Mouse (Mus musculus): ENCODE measurements around the gene Tbc1d30. TPM values are rescaled to one million over a fixed set of nuclear protein-coding genes. Genes with fewer than 3 reads are reported as not detected.
A peak's percentile ranks its signal among the peaks of the same experiment; 100 is the strongest.
"Not testable (repeated sequence)": the region's sequence is repeated elsewhere in the genome, so short reads cannot be mapped to it uniquely, and the experiment has no call there.

Tbc1d30 gene
- polyA plus RNA-seq, 1 experiment from 2014 or later: 1.3 TPM

DNA sequence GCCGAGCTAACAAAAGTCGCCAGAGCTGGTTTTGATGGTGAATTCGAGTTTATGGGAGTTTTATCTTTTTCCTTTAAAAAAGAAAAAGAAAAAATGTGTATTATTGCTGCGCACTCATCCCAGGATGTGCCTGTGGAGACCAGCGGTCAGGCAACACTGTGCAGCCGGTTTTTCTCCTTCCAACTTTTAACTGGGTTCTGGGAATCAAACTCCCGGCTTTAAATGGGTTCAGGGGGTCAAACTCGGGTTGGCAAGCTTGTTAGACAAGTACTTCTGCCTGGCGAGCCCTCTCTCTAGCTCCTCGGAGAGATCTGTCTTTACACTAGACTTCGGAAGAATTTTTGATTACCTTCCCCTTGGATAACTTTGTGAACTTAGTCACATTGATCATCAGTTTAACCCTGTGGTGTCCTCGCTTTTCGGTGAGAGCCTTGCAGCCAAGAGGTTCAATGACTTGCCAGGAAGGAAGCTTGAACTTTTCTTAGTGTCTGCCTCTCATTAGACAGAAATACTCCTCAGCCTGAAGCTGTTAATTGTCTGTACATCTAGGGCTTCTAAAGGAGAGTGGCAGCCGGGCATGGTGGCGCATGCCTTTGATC lies 713 bp upstream of the Tbc1d30 start:
- H3K27ac ChIP-seq: no peak overlapping the region
- H3K9me3 ChIP-seq: no peaks in the 10 kb centered on the region
- peak; percentile 69 for DNase-seq (ENCODE audit: low spot score)
- 38% methylated on average over 15 of the region's 15 CpGs for WGBS
- peaks cover 30% of the 10 kb centered on the region for H3K27me3 ChIP-seq (ENCODE audit: insufficient read depth, poor library complexity, severe bottlenecking)
- peak overlapping the region; percentile 79 for H3K4me3 ChIP-seq
- H3K4me1 ChIP-seq: peaks cover 25% of the 10 kb centered on the region
- no peaks in the 10 kb centered on the region for H3K36me3 ChIP-seq

DNA sequence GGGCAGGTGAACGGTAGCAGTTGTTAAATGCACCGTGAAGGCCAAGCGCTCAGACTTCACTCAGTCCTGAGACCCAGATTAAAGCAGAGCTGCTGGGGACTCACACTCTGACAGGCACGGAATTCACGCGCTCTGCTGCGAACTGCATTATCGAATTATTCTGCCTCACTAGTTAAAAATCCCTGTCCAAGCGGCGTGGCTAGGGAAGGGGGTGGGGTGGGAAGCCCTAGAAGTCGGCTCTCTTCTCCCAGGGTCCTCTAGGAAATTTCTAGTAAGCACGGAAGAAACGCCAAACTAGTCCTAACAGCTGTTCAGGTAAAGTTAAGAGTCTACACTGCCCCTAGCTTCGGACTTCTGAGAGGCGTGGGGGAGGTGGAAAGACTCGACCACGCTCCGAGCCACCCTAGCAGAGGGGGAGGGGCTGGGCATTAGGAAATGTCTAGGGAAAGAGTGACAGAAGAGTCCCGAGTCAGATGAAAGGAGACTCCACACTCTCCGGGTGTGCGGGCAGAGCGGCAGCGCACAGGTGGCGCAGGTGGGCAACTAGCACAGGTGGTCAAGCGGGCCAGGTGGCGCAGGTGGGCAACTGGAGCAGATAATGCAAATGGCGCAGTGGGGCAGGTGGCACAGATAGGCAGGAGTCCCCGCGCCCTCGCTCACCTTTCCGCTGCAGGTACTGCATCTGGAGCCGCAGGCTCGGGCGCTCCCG lies 567 bp downstream of the Tbc1d30 start:
- Histone ChIP-seq H3K4me3 (peak overlapping the region; percentile 79), H3K36me3 (no peaks in the 10 kb centered on the region), H3K27me3 (ENCODE audit: insufficient read depth, poor library complexity, severe bottlenecking) (peaks cover 30% of the 10 kb centered on the region), H3K4me1 (peaks cover 25% of the 10 kb centered on the region), H3K9me3 (no peaks in the 10 kb centered on the region), H3K27ac (peak overlapping the region; percentile 81)
- 3% methylated on average over 35 of the region's 35 CpGs for WGBS
- peak; percentile 76 for DNase-seq (ENCODE audit: low spot score)

DNA sequence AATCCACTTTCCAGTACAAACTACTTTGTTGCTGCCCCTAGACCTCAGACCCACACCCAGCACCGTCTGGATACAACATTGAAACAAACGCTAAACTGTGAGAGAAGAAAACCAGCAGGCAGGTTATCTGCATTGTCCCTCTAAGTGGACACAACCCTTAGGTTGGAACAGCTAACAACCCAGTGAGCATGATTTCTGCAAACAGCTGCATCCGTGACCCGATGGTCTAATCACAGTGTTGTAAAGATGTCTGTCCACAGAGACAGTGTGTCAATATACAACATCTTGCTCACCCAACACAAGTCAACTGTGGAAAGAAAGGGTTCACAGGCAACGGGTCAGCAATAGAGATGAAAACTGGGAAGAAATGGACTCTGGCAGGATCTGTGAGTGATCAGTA lies 1.8 kb downstream of the Tbc1d30 start:
- no peaks in the 10 kb centered on the region for H3K36me3 ChIP-seq
- no peaks in the 10 kb centered on the region for H3K9me3 ChIP-seq
- peaks cover 25% of the 10 kb centered on the region for H3K4me1 ChIP-seq
- WGBS: 27% methylated on average over 5 of the region's 5 CpGs
- H3K4me3 ChIP-seq: peak overlapping the region; percentile 5; the same call in 1 of the 2 replicates
- H3K27me3 ChIP-seq (ENCODE audit: insufficient read depth, poor library complexity, severe bottlenecking): peaks cover 30% of the 10 kb centered on the region
- H3K27ac ChIP-seq: peak overlapping the region; percentile 33; the same call in 1 of the 2 replicates
- DNase-seq (ENCODE audit: low spot score): peak; percentile 74

DNA sequence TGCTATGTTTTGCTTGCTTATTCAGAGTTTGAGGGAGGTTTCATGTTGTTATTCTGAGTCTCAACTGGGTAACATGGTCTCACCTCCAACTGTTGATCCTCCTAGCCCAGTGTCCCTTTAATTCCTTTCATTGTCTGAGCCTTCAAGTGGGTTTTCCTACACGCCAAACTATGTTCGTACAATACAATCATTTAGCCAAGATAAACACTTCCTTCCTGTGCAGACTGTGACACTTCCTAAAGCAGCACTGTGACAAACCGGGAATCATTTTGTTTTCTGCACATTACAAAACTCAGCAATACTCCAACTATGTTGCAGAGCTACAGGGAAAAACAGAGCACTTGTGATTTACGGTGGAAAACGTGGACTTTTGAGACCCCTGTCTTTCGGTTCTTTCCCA lies 7.2 kb downstream of the Tbc1d30 start:
- Histone ChIP-seq H3K4me3 (no peak overlapping the region), H3K27ac (no peak overlapping the region), H3K36me3 (no peaks in the 10 kb centered on the region), H3K9me3 (no peaks in the 10 kb centered on the region), H3K4me1 (peaks cover 11% of the 10 kb centered on the region), H3K27me3 (ENCODE audit: insufficient read depth, poor library complexity, severe bottlenecking) (peaks cover 6% of the 10 kb centered on the region; the same call in 1 of the 2 replicates)
- 53% methylated on average over 6 of the region's 6 CpGs for WGBS
- no peak for DNase-seq (ENCODE audit: low spot score)

DNA sequence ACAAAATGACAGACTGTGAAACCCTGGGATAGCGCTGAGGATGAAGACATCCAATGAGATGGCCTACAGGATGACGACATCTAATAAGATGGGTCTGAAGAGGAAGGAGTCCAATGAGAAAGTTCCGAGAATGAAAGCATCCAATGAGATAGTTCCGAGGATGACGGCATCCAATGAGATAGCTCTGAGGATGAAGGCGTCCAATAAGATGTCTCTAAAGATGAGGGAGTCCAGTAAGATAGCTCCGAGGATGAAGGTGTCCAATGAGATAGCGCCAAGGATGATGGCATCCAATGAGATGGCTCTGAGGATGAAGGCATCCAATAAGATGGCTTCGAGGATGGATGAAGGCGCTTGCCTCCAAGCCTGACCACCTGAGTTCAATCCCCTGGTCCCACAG lies 8.8 kb downstream of the Tbc1d30 start:
- Histone ChIP-seq H3K36me3 (no peaks in the 10 kb centered on the region), H3K4me3 (no peak overlapping the region), H3K27me3 (ENCODE audit: insufficient read depth, poor library complexity, severe bottlenecking) (peaks cover 4% of the 10 kb centered on the region; the same call in 1 of the 2 replicates), H3K9me3 (no peaks in the 10 kb centered on the region), H3K4me1 (peaks cover 9% of the 10 kb centered on the region), H3K27ac (no peak overlapping the region)
- no peak for DNase-seq (ENCODE audit: low spot score)
- 92% methylated on average over 10 of the region's 10 CpGs for WGBS

DNA sequence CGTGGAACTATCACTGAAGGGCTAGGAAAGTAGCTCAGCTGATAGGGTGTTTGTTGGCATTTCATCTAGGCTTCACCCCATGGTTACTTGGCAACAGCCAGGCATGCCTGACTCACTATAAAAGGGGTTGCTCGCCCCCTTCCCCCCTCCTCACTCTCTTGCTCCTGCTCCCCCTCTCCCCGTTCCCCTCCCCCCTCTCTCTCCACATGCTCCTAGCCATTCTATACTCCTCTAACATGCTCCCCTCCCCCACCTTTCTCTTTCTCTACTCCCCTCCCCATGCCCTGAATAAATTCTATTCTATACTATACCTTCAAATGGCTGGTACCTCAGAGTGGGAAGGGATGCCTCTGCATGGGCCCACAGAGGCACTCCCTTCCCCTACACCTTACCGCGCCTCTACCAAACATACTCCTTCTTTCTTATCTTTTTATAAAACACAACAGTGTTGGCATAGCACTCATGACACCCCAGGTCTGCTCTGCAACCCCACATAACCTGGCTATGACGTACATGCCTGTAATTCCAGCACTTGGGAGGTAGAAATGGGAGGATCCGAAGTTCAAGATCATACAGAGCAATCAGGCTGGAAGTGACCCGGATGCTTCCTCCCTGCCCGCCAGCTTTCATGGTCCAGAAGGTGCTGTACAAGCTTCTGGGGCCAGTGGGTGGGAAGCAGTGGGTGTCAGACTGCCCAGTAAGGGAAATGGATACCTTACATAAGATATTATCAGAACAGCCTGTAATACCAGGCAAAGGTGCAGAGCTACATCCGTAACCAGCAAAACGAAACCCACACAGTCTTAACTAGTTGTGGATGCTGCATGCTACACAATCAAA lies 10.1 kb downstream of the Tbc1d30 start:
- no peak overlapping the region for H3K27ac ChIP-seq
- DNase-seq (ENCODE audit: low spot score): peak; percentile 30
- WGBS: 65% methylated on average over 11 of the region's 11 CpGs
- no peaks in the 10 kb centered on the region; the same call in 1 of the 2 replicates for H3K27me3 ChIP-seq (ENCODE audit: insufficient read depth, poor library complexity, severe bottlenecking)
- no peaks in the 10 kb centered on the region for H3K9me3 ChIP-seq
- no peaks in the 10 kb centered on the region for H3K36me3 ChIP-seq
- H3K4me1 ChIP-seq: peaks cover 9% of the 10 kb centered on the region
- H3K4me3 ChIP-seq: no peak overlapping the region

DNA sequence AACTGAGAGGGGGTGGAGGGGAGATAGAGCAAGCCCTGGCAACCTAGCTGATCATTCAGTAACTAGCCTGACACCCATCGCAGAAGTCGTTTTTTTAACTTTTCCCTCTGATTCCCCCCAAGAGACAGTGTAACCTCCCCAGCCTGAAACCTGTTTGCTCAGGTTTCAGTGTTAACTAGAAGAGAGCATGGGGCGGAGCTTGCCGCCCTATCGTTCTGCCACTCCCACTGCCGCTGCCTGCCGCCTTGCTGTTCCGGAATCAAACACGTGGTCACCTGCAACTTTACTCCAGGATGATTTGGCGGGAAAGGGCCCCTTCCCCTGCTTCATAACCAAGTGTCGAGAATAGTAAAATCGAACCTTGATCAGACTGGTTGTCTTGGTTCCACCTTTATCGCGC lies 14.5 kb downstream of the Tbc1d30 start:
- not testable (repeated sequence) for DNase-seq (ENCODE audit: low spot score); H3K27ac ChIP-seq; H3K4me3 ChIP-seq; H3K4me1 ChIP-seq; H3K9me3 ChIP-seq; H3K27me3 ChIP-seq (ENCODE audit: insufficient read depth, poor library complexity, severe bottlenecking); H3K36me3 ChIP-seq
- 54% methylated on average over 14 of the region's 14 CpGs for WGBS

DNA sequence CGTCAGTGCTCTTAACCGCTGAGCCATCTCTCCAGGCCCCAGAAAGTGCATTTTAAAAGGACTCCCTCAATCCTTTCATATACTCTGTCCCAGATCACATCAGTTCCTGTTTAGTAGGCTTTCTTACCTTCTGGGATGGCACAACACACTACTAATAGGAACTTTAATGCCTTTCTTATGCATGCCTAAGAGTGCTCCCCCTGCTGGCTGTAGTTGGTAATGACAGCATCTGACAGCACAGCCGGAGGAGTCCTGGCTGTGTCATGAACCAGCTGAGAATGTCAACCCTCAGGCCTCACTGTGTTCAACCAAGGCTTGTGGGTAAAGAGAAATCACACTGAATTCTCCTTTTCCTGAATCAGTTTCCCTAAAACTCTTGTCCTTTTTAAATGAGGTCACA lies 16.5 kb downstream of the Tbc1d30 start:
- no peak overlapping the region for H3K27ac ChIP-seq
- DNase-seq (ENCODE audit: low spot score): no peak
- no peaks in the 10 kb centered on the region for H3K4me1 ChIP-seq
- H3K36me3 ChIP-seq: no peaks in the 10 kb centered on the region
- WGBS: 72% methylated on average over 3 of the region's 3 CpGs
- no peaks in the 10 kb centered on the region for H3K27me3 ChIP-seq (ENCODE audit: insufficient read depth, poor library complexity, severe bottlenecking)
- no peak overlapping the region for H3K4me3 ChIP-seq
- H3K9me3 ChIP-seq: no peaks in the 10 kb centered on the region

DNA sequence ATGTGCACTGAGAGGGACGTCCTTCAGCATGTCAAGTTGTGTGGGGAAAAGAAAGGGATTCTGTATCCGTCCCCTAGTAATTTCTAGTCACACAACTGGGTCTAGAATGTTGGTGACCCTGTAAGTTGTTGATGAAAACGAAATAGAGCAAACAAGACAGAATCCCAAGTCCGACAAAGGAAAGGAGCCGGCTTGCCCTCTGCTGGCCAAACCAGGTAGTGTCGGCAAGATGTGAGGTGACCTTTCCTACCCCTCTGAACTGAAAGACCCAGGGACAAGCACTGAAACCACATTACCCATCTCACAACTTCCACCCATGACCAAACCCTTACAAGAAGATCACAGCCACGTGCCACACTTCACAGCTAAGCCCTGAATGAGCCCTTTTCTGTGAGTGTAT lies 20.1 kb downstream of the Tbc1d30 start:
- DNase-seq (ENCODE audit: low spot score): no peak
- no peak overlapping the region for H3K4me3 ChIP-seq
- no peaks in the 10 kb centered on the region for H3K9me3 ChIP-seq
- no peaks in the 10 kb centered on the region for H3K36me3 ChIP-seq
- no peak overlapping the region for H3K27ac ChIP-seq
- no peaks in the 10 kb centered on the region for H3K27me3 ChIP-seq (ENCODE audit: insufficient read depth, poor library complexity, severe bottlenecking)
- no peaks in the 10 kb centered on the region for H3K4me1 ChIP-seq
- 13% methylated on average over 7 of the region's 7 CpGs for WGBS

DNA sequence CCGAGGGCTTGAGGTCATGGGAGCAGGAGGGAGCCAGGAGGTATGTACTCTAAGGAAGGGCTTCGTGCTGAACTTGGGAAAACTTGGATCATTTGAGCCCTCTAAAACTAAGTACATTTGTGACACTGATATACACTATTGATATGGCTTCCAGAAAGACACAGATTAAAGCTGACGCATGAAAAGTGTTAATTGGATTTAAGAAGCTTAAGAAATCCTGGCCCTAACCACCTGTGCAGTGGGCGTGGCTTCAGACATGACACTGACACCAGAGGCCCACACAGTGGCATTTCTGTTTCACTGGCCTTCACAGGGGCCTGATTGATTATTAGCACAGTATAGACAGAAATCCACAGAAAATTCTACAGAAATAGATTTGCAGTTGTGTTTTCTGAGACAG lies 21.5 kb downstream of the Tbc1d30 start:
- Histone ChIP-seq H3K36me3 (no peaks in the 10 kb centered on the region), H3K27me3 (ENCODE audit: insufficient read depth, poor library complexity, severe bottlenecking) (no peaks in the 10 kb centered on the region), H3K4me1 (no peaks in the 10 kb centered on the region), H3K4me3 (no peak overlapping the region), H3K9me3 (no peaks in the 10 kb centered on the region), H3K27ac (no peak overlapping the region)
- 76% methylated on average over 4 of the region's 4 CpGs for WGBS
- no peak for DNase-seq (ENCODE audit: low spot score)

DNA sequence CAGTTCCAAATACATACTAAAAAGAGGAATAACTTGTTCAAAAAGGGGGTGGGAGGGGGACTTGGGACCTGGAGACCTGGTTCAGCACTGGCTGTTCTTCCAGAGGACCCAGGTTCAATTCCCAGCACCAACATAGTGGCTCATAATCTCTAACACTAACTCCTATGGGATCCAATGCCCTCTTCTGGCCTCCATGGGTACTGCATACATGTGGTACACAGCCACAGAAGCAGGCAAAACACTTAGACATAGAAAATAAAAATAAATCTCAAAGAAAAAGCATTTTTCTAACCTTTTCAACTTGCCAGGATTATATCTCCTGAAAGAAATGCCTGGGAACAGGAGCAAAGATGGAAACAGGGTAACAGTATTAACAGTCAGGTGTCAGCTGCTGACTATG lies 24.9 kb downstream of the Tbc1d30 start:
- DNase-seq (ENCODE audit: low spot score): no peak

DNA sequence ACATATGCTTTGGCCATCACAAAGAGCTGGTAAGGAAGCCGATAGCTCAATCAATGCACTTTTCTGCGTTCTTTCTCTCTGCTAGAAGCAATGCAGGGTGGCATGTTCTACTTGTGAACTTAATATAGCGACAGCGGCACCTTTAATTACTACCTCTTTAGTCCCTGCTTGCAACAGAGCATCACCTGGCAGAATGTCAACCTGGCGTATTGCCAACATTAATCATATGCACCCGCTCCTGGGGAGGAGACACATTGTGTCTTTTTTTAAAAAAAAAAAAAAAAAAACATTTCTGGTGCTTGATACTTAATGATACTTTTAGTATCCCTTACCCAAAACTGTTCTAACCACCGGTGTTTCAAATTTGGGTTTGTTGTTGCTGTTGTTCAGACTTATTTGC lies 27.6 kb downstream of the Tbc1d30 start:
- no peak for DNase-seq (ENCODE audit: low spot score)
- no peak overlapping the region for H3K4me3 ChIP-seq
- WGBS: 85% methylated on average over 7 of the region's 7 CpGs
- H3K4me1 ChIP-seq: no peaks in the 10 kb centered on the region
- H3K27ac ChIP-seq: no peak overlapping the region
- no peaks in the 10 kb centered on the region for H3K36me3 ChIP-seq
- no peaks in the 10 kb centered on the region for H3K9me3 ChIP-seq
- no peaks in the 10 kb centered on the region for H3K27me3 ChIP-seq (ENCODE audit: insufficient read depth, poor library complexity, severe bottlenecking)

More for the DNA sequence above, 24.9 kb downstream of the Tbc1d30 start:
- Histone ChIP-seq H3K27me3 (ENCODE audit: insufficient read depth, poor library complexity, severe bottlenecking) (no peaks in the 10 kb centered on the region), H3K4me3 (no peak overlapping the region), H3K27ac (no peak overlapping the region), H3K36me3 (no peaks in the 10 kb centered on the region), H3K4me1 (no peaks in the 10 kb centered on the region), H3K9me3 (no peaks in the 10 kb centered on the region)

DNA sequence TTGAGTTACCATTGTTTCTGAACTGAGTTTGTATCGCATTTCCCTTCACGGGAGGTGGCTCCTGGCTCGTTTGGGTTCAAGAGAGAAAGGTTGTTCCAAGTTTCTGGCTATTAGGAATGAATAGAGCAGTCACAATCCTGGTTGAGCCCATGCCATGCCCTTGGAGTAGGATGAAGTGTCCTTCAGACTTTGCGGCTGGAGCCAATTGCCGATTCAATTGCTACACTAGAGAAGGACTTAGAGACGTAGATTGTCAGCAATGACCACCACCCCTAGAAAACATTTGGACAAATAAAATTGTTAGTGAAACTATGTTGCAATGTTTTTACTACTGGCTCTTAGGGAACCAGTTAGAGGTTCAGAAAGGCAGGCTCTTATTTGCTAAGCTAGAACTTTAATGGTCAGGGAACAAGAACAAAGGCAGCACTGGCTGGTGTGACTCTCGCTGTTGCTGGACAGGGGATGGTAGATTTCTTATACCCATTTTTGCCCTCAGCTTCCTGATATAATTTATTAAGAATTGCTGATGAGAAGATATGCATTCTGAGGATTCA lies 32.6 kb downstream of the Tbc1d30 start:
- Histone ChIP-seq H3K27me3 (ENCODE audit: insufficient read depth, poor library complexity, severe bottlenecking) (peaks cover 31% of the 10 kb centered on the region), H3K36me3 (no peaks in the 10 kb centered on the region; the same call in 1 of the 2 replicates), H3K27ac (no peak overlapping the region), H3K4me3 (no peak overlapping the region), H3K4me1 (peaks cover 6% of the 10 kb centered on the region; the same call in 1 of the 2 replicates), H3K9me3 (no peaks in the 10 kb centered on the region)
- 79% methylated on average over 7 of the region's 7 CpGs for WGBS
- no peak for DNase-seq (ENCODE audit: low spot score)
